Mouse (Mus musculus): ENCODE data around the gene Nek7.

Gene Nek7

GRCm38 (mm10) chr1:138619996-138620461 is at the start of gene Nek7:
Gene Nek7, minus strand, starts transcription at chr1:138620141.
- peak; percentile 55 for DNase-seq (ENCODE audit: low read depth)

GRCm38 (mm10) chr1:138662342-138662741 is 42.4 kb upstream of the Nek7 start:
- DNase-seq (ENCODE audit: low read depth): no peak

- no peak for DNase-seq (ENCODE audit: low read depth)
These were observed 34.3 kb upstream of the Nek7 start for GRCm38 (mm10) chr1:138654212-138654611.

GRCm38 (mm10) chr1:138644991-138645390 is 25.1 kb upstream of the Nek7 start:
- no peak for DNase-seq (ENCODE audit: low read depth)

GRCm38 (mm10) chr1:138643306-138643830 is 23.4 kb upstream of the Nek7 start:
- DNase-seq (ENCODE audit: low read depth): no peak

GRCm38 (mm10) chr1:138640934-138641461 is 21.1 kb upstream of the Nek7 start:
- DNase-seq (ENCODE audit: low read depth): no peak

- DNase-seq (ENCODE audit: low read depth): no peak
These were observed 17.9 kb upstream of the Nek7 start for GRCm38 (mm10) chr1:138637850-138638249.

GRCm38 (mm10) chr1:138634561-138634960 is 14.6 kb upstream of the Nek7 start:
- no peak for DNase-seq (ENCODE audit: low read depth)

GRCm38 (mm10) chr1:138628919-138629318 is 9.0 kb upstream of the Nek7 start:
- no peak for DNase-seq (ENCODE audit: low read depth)

- no peak for DNase-seq (ENCODE audit: low read depth)
These were observed 8.5 kb upstream of the Nek7 start for GRCm38 (mm10) chr1:138628486-138628885.

- DNase-seq (ENCODE audit: low read depth): no peak
These were observed 7.9 kb upstream of the Nek7 start for GRCm38 (mm10) chr1:138627804-138628203.

GRCm38 (mm10) chr1:138626288-138626687 is 6.3 kb upstream of the Nek7 start:
- DNase-seq (ENCODE audit: low read depth): no peak

- no peak for DNase-seq (ENCODE audit: low read depth)
These were observed 3.9 kb upstream of the Nek7 start for GRCm38 (mm10) chr1:138623870-138624269.

- DNase-seq (ENCODE audit: low read depth): no peak
These were observed 2.9 kb upstream of the Nek7 start for GRCm38 (mm10) chr1:138622831-138623230.

GRCm38 (mm10) chr1:138622431-138622830 is 2.5 kb upstream of the Nek7 start:
- no peak for DNase-seq (ENCODE audit: low read depth)

- peak; percentile 89 for DNase-seq (ENCODE audit: low read depth)
These were observed 598 bp downstream of the Nek7 start for GRCm38 (mm10) chr1:138619114-138619971.

GRCm38 (mm10) chr1:138618012-138618354 is 2.0 kb downstream of the Nek7 start:
- DNase-seq (ENCODE audit: low read depth): peak; percentile 65

- DNase-seq (ENCODE audit: low read depth): no peak
These were observed 2.5 kb downstream of the Nek7 start for GRCm38 (mm10) chr1:138617279-138618011.

GRCm38 (mm10) chr1:138615388-138615787 is 4.6 kb downstream of the Nek7 start:
- DNase-seq (ENCODE audit: low read depth): no peak

- DNase-seq (ENCODE audit: low read depth): no peak
These were observed 5.2 kb downstream of the Nek7 start for GRCm38 (mm10) chr1:138614552-138615287.

- no peak for DNase-seq (ENCODE audit: low read depth)
These were observed 7.8 kb downstream of the Nek7 start for GRCm38 (mm10) chr1:138612177-138612576.

GRCm38 (mm10) chr1:138609176-138609575 is 10.8 kb downstream of the Nek7 start:
- DNase-seq (ENCODE audit: low read depth): no peak
